Comparison of ENCODE assay signal across 8 mouse cellular contexts in the genomic region with DNA sequence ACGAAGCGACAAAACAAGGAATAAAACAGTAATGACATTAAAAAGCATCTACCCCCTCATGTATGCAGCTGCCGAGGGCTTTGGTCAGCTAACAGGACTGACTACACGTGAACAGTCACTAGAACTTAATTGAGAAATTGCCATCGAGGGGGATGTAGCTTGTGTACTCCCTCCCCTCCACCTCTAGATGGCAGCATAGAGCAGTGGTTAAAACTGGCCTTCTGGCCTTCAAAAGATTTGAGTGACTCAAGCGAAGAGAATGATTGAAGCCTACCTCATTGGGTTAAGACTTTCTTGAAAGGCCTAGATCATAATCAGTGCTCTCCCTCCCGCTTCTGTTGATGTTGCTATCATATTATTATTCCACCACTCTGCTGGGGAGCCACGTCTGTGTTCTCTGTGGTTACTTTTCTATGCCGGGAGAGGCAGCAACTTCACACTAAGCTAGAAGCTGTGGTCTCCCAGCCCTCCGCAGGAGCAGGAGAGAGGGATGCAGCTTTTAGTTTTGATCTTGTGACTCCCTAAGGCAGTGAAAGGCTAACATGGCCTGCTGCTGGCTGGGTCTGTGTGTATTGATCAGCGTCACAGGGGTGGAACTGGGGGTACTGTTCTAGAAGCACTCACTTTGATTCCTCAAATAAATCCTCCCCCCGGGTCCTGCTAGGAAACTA.
DNase-seq lines count a peak whose midpoint lies in the region; ATAC-seq and TF ChIP-seq lines count a peak whose summit lies in the region.

No protein-coding gene starts in this region.

- no peak for TF ChIP-seq POLR2A in thymus, adult 2 months (IDR thresholded peaks at IDR 0.05; ENCODE audit: control insufficient read depth, extremely low read depth, insufficient read depth, low read length, poor library complexity)
- no peak for TF ChIP-seq POLR2A in kidney, adult 2 months (IDR thresholded peaks at IDR 0.05; ENCODE audit: low read depth, low read length)

- no peak overlapping the region for H3K4me2 ChIP-seq in forebrain, postnatal 0 days (ENCODE audit: low read depth)
- H3K4me2 ChIP-seq in forebrain, embryonic 16.5 days (ENCODE audit: low read length), result no peak overlapping the region

- peak; percentile 81 for TF ChIP-seq CTCF in forebrain, postnatal 0 days (IDR thresholded peaks at IDR 0.05; ENCODE audit: low read depth)
- no peak for TF ChIP-seq CTCF in thymus, adult 2 months (IDR thresholded peaks at IDR 0.05; ENCODE audit: borderline replicate concordance, control insufficient read depth, extremely low read depth, insufficient read depth, low read length, poor library complexity)
- TF ChIP-seq CTCF in kidney, adult 2 months (conservative IDR thresholded peaks at IDR 0.05; ENCODE audit: insufficient read depth, insufficient read length, low read depth, low read length), result peak; percentile 84

- H3K4me3 ChIP-seq in forebrain, postnatal 0 days (ENCODE audit: low read depth, low read length), result no peak overlapping the region
- H3K4me3 ChIP-seq in forebrain, embryonic 16.5 days (replicated peaks; ENCODE audit: low read length), result no peak overlapping the region
- no peak overlapping the region for H3K4me3 ChIP-seq in thymus, adult 2 months (ENCODE audit: control insufficient read depth, insufficient read depth, low read length)
- H3K4me3 ChIP-seq in kidney, adult 2 months (ENCODE audit: insufficient read depth, low read depth, low read length), result no peak overlapping the region
- H3K4me3 ChIP-seq in midbrain, embryonic 10.5 days, result no peak overlapping the region

- H3K27ac ChIP-seq in forebrain, postnatal 0 days (ENCODE audit: low read depth, low read length), result no peak overlapping the region
- no peak overlapping the region for H3K27ac ChIP-seq in forebrain, embryonic 16.5 days (ENCODE audit: low read length)
- H3K27ac ChIP-seq in thymus, adult 2 months (ENCODE audit: control insufficient read depth, insufficient read depth, low read length), result no peak overlapping the region
- no peak overlapping the region for H3K27ac ChIP-seq in kidney, adult 2 months (ENCODE audit: insufficient read depth, low read depth, low read length)
- no peak overlapping the region for H3K27ac ChIP-seq in midbrain, embryonic 10.5 days (replicated peaks)

- H3K9ac ChIP-seq in forebrain, postnatal 0 days, result no peak overlapping the region
- no peak overlapping the region for H3K9ac ChIP-seq in forebrain, embryonic 16.5 days (replicated peaks; ENCODE audit: low read depth, low read length)

- WGBS in forebrain, postnatal 0 days, result 51% methylated on average over 12 of the region's 12 CpGs
- WGBS in forebrain, embryonic 16.5 days, result 48% methylated on average over 12 of the region's 12 CpGs
- 51% methylated on average over 12 of the region's 12 CpGs for WGBS in thymus, adult 2 months
- 49% methylated on average over 12 of the region's 12 CpGs for WGBS in kidney, adult 2 months
- 54% methylated on average over 12 of the region's 12 CpGs for WGBS in midbrain, embryonic 10.5 days

- H3K9me3 ChIP-seq in forebrain, postnatal 0 days (ENCODE audit: low read length), result no peaks in the 10 kb centered on the region
- H3K9me3 ChIP-seq in forebrain, embryonic 16.5 days (ENCODE audit: control insufficient read depth, low read length), result no peaks in the 10 kb centered on the region
- no peaks in the 10 kb centered on the region for H3K9me3 ChIP-seq in midbrain, embryonic 10.5 days (replicated peaks)

- H3K4me1 ChIP-seq in forebrain, postnatal 0 days (ENCODE audit: insufficient read depth), result no peaks in the 10 kb centered on the region
- no peaks in the 10 kb centered on the region for H3K4me1 ChIP-seq in forebrain, embryonic 16.5 days (replicated peaks; ENCODE audit: control insufficient read depth, insufficient read depth, low read length)
- no peaks in the 10 kb centered on the region for H3K4me1 ChIP-seq in thymus, adult 2 months (replicated peaks; ENCODE audit: control insufficient read depth, insufficient read depth, low read length)
- no peaks in the 10 kb centered on the region for H3K4me1 ChIP-seq in kidney, adult 2 months (ENCODE audit: control insufficient read depth, insufficient read depth, low read length)
- no peaks in the 10 kb centered on the region for H3K4me1 ChIP-seq in midbrain, embryonic 10.5 days

- no peaks in the 10 kb centered on the region for H3K36me3 ChIP-seq in forebrain, postnatal 0 days (ENCODE audit: insufficient read depth)
- no peaks in the 10 kb centered on the region for H3K36me3 ChIP-seq in forebrain, embryonic 16.5 days (ENCODE audit: control insufficient read depth, insufficient read depth)
- no peaks in the 10 kb centered on the region for H3K36me3 ChIP-seq in thymus, adult 2 months (ENCODE audit: control insufficient read depth, insufficient read depth, low read length)
- H3K36me3 ChIP-seq in kidney, adult 2 months (ENCODE audit: control insufficient read depth, insufficient read depth, low read length), result no peaks in the 10 kb centered on the region
- H3K36me3 ChIP-seq in midbrain, embryonic 10.5 days, result no peaks in the 10 kb centered on the region

- peak; percentile 61 for DNase-seq in forebrain, postnatal 0 days
- DNase-seq in thymus, adult 2 months, result peak; percentile 2
- DNase-seq in thymus, postnatal 25 days, result no peak
- DNase-seq in cerebellum, postnatal 25 days, result peak; percentile 14 to 50
- peak; percentile 47 for DNase-seq in kidney, adult 2 months
- DNase-seq in midbrain, embryonic 10.5 days (ENCODE audit: low spot score), result peak; percentile 37

- no peak for ATAC-seq in forebrain, postnatal 0 days
- no peak for ATAC-seq in forebrain, embryonic 16.5 days
- no peak for ATAC-seq in monocyte, adult 5-6 weeks (replicated peaks; ENCODE audit: insufficient number of reproducible peaks, low FRiP score, low TSS enrichment, poor library complexity, severe bottlenecking)

- H3K27me3 ChIP-seq in forebrain, postnatal 0 days (ENCODE audit: insufficient read depth, low read length), result no peaks in the 10 kb centered on the region
- no peaks in the 10 kb centered on the region for H3K27me3 ChIP-seq in forebrain, embryonic 16.5 days (replicated peaks; ENCODE audit: control insufficient read depth, insufficient read depth, low read length)
- no peaks in the 10 kb centered on the region for H3K27me3 ChIP-seq in thymus, adult 2 months (ENCODE audit: control insufficient read depth, insufficient read depth, low read length)
- H3K27me3 ChIP-seq in kidney, adult 2 months (replicated peaks; ENCODE audit: control insufficient read depth, insufficient read depth, low read length), result no peaks in the 10 kb centered on the region
- no peaks in the 10 kb centered on the region for H3K27me3 ChIP-seq in midbrain, embryonic 10.5 days (ENCODE audit: low read depth, poor library complexity, severe bottlenecking)
